Mouse (Mus musculus): ENCODE data around the gene Grtp1. TPM values are rescaled to one million over a fixed set of nuclear protein-coding genes. Genes with fewer than 3 reads are reported as not detected.
A peak's percentile ranks its signal among the peaks of the same experiment; 100 is the strongest.

Grtp1 gene
- polyA plus RNA-seq, 1 experiment from 2014 or later = 14.5 TPM

MicroRNAs encoded within 50 kb of the gene (microRNA counts, 519-probe panel; counts per million panel counts)
- 1,255 counts per million, percentile 77 among the panel's probes with 10 or more counts for microRNA mmu-miR-1968

Other genes with a start within 250 kb of the Grtp1 start
- 0.10 and 0.34 TPM in 2 replicates for gene F7, start 174.6 kb downstream of the Grtp1 start, polyA plus RNA-seq (2016; fragmentation: Nextera tagmentation; extraction: Ambion mirVana)
- 1.2 TPM in 2 replicates for gene F10, start 163.3 kb downstream of the Grtp1 start, polyA plus RNA-seq (2016; fragmentation: Nextera tagmentation; extraction: Ambion mirVana)
- 0.24 and 0.50 TPM in 2 replicates for gene Proz, start 139.7 kb downstream of the Grtp1 start, polyA plus RNA-seq (2016; fragmentation: Nextera tagmentation; extraction: Ambion mirVana)
- 58.4 and 63.5 TPM in 2 replicates for gene Pcid2, start 95.2 kb downstream of the Grtp1 start, polyA plus RNA-seq (2016; fragmentation: Nextera tagmentation; extraction: Ambion mirVana)
- 72.8 and 83.9 TPM in 2 replicates for gene Cul4a, start 95.0 kb downstream of the Grtp1 start, polyA plus RNA-seq (2016; fragmentation: Nextera tagmentation; extraction: Ambion mirVana)
- 218 and 231 TPM in 2 replicates for gene Lamp1, start 41.5 kb downstream of the Grtp1 start, polyA plus RNA-seq (2016; fragmentation: Nextera tagmentation; extraction: Ambion mirVana)
- 0.25 and 0.73 TPM in 2 replicates for gene Adprhl1, start 53.5 kb upstream of the Grtp1 start, polyA plus RNA-seq (2016; fragmentation: Nextera tagmentation; extraction: Ambion mirVana)
- gene Dcun1d2, start 87.5 kb upstream of the Grtp1 start, polyA plus RNA-seq (2016; fragmentation: Nextera tagmentation; extraction: Ambion mirVana) = 25.3 and 27.6 TPM in 2 replicates
- 35.6 and 40.9 TPM in 2 replicates for gene Tmco3, start 87.6 kb upstream of the Grtp1 start, polyA plus RNA-seq (2016; fragmentation: Nextera tagmentation; extraction: Ambion mirVana)
- gene Tfdp1, start 138.1 kb upstream of the Grtp1 start, polyA plus RNA-seq (2016; fragmentation: Nextera tagmentation; extraction: Ambion mirVana) = 162 and 186 TPM in 2 replicates
- gene Atp4b, start 196.2 kb upstream of the Grtp1 start, polyA plus RNA-seq (2016; fragmentation: Nextera tagmentation; extraction: Ambion mirVana) = 0.18 TPM in 1 of 2 replicates, not detected in the other
- gene Grk1, start 204.5 kb upstream of the Grtp1 start, polyA plus RNA-seq (2016; fragmentation: Nextera tagmentation; extraction: Ambion mirVana) = 0.02 TPM in 1 of 2 replicates, not detected in the other
- gene Tmem255b, start 234.6 kb upstream of the Grtp1 start, polyA plus RNA-seq (2016; fragmentation: Nextera tagmentation; extraction: Ambion mirVana) = 0.27 and 0.56 TPM in 2 replicates

All from hindbrain, embryonic 10.5 days (tissue).